Mouse (Mus musculus): Measurements from ENCODE around the gene Srsf11. TPM values are rescaled to one million over a fixed set of nuclear protein-coding genes. Genes with fewer than 3 reads are reported as not detected.
A peak's percentile ranks its signal among the peaks of the same experiment; 100 is the strongest.

The Srsf11 gene
- polyA plus RNA-seq, 1 experiment from 2014 or later = 179 TPM

GRCm38 (mm10) chr3:157998742-157999369 is 37.6 kb downstream of the Srsf11 start:
- H3K27ac ChIP-seq (ENCODE audit: low read length) = no peak overlapping the region
- no peak overlapping the region for H3K4me3 ChIP-seq (ENCODE audit: low read length)
- ATAC-seq = no peak
- 67% methylated on average over 1 of the region's 1 CpGs for WGBS
- no peaks in the 10 kb centered on the region for H3K9me3 ChIP-seq (ENCODE audit: control insufficient read depth, low read length)
- no peaks in the 10 kb centered on the region for H3K4me1 ChIP-seq (ENCODE audit: control insufficient read depth, insufficient read depth, low read length)
- no peak overlapping the region for H3K9ac ChIP-seq (ENCODE audit: low read depth, low read length)
- 0 out of 2 replicates have a peak, but pooled peaks cover 3% of the 10 kb centered on the region for H3K36me3 ChIP-seq (ENCODE audit: control insufficient read depth, insufficient read depth, low read length)
- H3K27me3 ChIP-seq (replicated peaks; ENCODE audit: control insufficient read depth, insufficient read depth, low read length) = no peaks in the 10 kb centered on the region
- no peak overlapping the region for H3K4me2 ChIP-seq (ENCODE audit: low read depth, low read length)

- no peak for ATAC-seq
- no peaks in the 10 kb centered on the region for H3K4me1 ChIP-seq (ENCODE audit: control insufficient read depth, insufficient read depth, low read length)
- no peak overlapping the region for H3K4me3 ChIP-seq (ENCODE audit: low read length)
- no peaks in the 10 kb centered on the region for H3K36me3 ChIP-seq (ENCODE audit: control insufficient read depth, insufficient read depth, low read length)
- H3K4me2 ChIP-seq (ENCODE audit: low read depth, low read length) = no peak overlapping the region
- H3K27me3 ChIP-seq (replicated peaks; ENCODE audit: control insufficient read depth, insufficient read depth, low read length) = no peaks in the 10 kb centered on the region
- WGBS = 87% methylated on average over 2 of the region's 2 CpGs
- H3K9ac ChIP-seq (ENCODE audit: low read depth, low read length) = no peak overlapping the region
- H3K27ac ChIP-seq (ENCODE audit: low read length) = no peak overlapping the region
- H3K9me3 ChIP-seq (ENCODE audit: control insufficient read depth, low read length) = no peaks in the 10 kb centered on the region
Measured at GRCm38 (mm10) chr3:157995726-157996125, 40.7 kb downstream of the Srsf11 start.

- Histone ChIP-seq H3K4me3 (ENCODE audit: low read length) (no peak overlapping the region), H3K4me2 (ENCODE audit: low read depth, low read length) (0 out of 2 replicates have a peak overlapping the region, but pooled peaks have one; percentile 9), H3K27ac (ENCODE audit: low read length) (peak overlapping the region; percentile 77), H3K9me3 (ENCODE audit: control insufficient read depth, low read length) (no peaks in the 10 kb centered on the region), H3K36me3 (ENCODE audit: control insufficient read depth, insufficient read depth, low read length) (no peaks in the 10 kb centered on the region), H3K4me1 (ENCODE audit: control insufficient read depth, insufficient read depth, low read length) (no peaks in the 10 kb centered on the region), H3K9ac (ENCODE audit: low read depth, low read length) (no peak overlapping the region), H3K27me3 (replicated peaks; ENCODE audit: control insufficient read depth, insufficient read depth, low read length) (no peaks in the 10 kb centered on the region)
- peak; percentile 98 for ATAC-seq
Measured at GRCm38 (mm10) chr3:157993322-157993721, 43.1 kb downstream of the Srsf11 start.

GRCm38 (mm10) chr3:157979619-157980018 is 56.8 kb downstream of the Srsf11 start:
- no peak overlapping the region for H3K4me3 ChIP-seq (ENCODE audit: low read length)
- no peak overlapping the region for H3K4me2 ChIP-seq (ENCODE audit: low read depth, low read length)
- no peak overlapping the region for H3K27ac ChIP-seq (ENCODE audit: low read length)
- H3K36me3 ChIP-seq (ENCODE audit: control insufficient read depth, insufficient read depth, low read length) = no peaks in the 10 kb centered on the region
- no peaks in the 10 kb centered on the region for H3K4me1 ChIP-seq (ENCODE audit: control insufficient read depth, insufficient read depth, low read length)
- H3K9me3 ChIP-seq (ENCODE audit: control insufficient read depth, low read length) = no peaks in the 10 kb centered on the region
- no peaks in the 10 kb centered on the region for H3K27me3 ChIP-seq (replicated peaks; ENCODE audit: control insufficient read depth, insufficient read depth, low read length)
- ATAC-seq = no peak
- no peak overlapping the region for H3K9ac ChIP-seq (ENCODE audit: low read depth, low read length)

GRCm38 (mm10) chr3:157973236-157973635 is 63.2 kb downstream of the Srsf11 start:
- Histone ChIP-seq H3K4me3 (ENCODE audit: low read length) (no peak overlapping the region), H3K27ac (ENCODE audit: low read length) (no peak overlapping the region), H3K27me3 (replicated peaks; ENCODE audit: control insufficient read depth, insufficient read depth, low read length) (no peaks in the 10 kb centered on the region), H3K9me3 (ENCODE audit: control insufficient read depth, low read length) (no peaks in the 10 kb centered on the region), H3K4me1 (ENCODE audit: control insufficient read depth, insufficient read depth, low read length) (no peaks in the 10 kb centered on the region), H3K36me3 (ENCODE audit: control insufficient read depth, insufficient read depth, low read length) (peaks cover 5% of the 10 kb centered on the region; the same call in 1 of the 2 replicates), H3K4me2 (ENCODE audit: low read depth, low read length) (no peak overlapping the region), H3K9ac (ENCODE audit: low read depth, low read length) (no peak overlapping the region)
- no peak for ATAC-seq
- WGBS = 99% methylated on average over 2 of the region's 2 CpGs

GRCm38 (mm10) chr3:157971151-157971550 is 65.3 kb downstream of the Srsf11 start:
- no peak overlapping the region for H3K4me3 ChIP-seq (ENCODE audit: low read length)
- no peaks in the 10 kb centered on the region for H3K27me3 ChIP-seq (replicated peaks; ENCODE audit: control insufficient read depth, insufficient read depth, low read length)
- H3K36me3 ChIP-seq (ENCODE audit: control insufficient read depth, insufficient read depth, low read length) = peaks cover 5% of the 10 kb centered on the region; the same call in 1 of the 2 replicates
- H3K9me3 ChIP-seq (ENCODE audit: control insufficient read depth, low read length) = no peaks in the 10 kb centered on the region
- 87% methylated on average over 2 of the region's 2 CpGs for WGBS
- H3K4me2 ChIP-seq (ENCODE audit: low read depth, low read length) = no peak overlapping the region
- ATAC-seq = no peak
- no peak overlapping the region for H3K27ac ChIP-seq (ENCODE audit: low read length)
- no peaks in the 10 kb centered on the region for H3K4me1 ChIP-seq (ENCODE audit: control insufficient read depth, insufficient read depth, low read length)
- H3K9ac ChIP-seq (ENCODE audit: low read depth, low read length) = no peak overlapping the region

Other genes with a start within 250 kb of the Srsf11 start
- gene Cth, start 111.6 kb downstream of the Srsf11 start, polyA plus RNA-seq (2015; fragmentation: Nextera tagmentation; extraction: Ambion mirVana) = 70.8 and 74.7 TPM in 2 replicates
- gene Ankrd13c, start 89.4 kb downstream of the Srsf11 start, polyA plus RNA-seq (2015; fragmentation: Nextera tagmentation; extraction: Ambion mirVana) = 15.8 and 18.3 TPM in 2 replicates
- gene Lrrc40, start within 50 bp of the Srsf11 start, polyA plus RNA-seq (2015; fragmentation: Nextera tagmentation; extraction: Ambion mirVana) = 44.3 and 46.3 TPM in 2 replicates